Mouse (Mus musculus): Measurements from ENCODE around the gene Bcorl1. TPM values are rescaled to one million over a fixed set of nuclear protein-coding genes. Genes with fewer than 3 reads are reported as not detected.

Bcorl1 gene
- total RNA-seq (2021): 10 to 100 TPM in 1 of 2 experiments, 1 to 10 TPM in 1; 9.6 to 13.6 TPM

- intact Hi-C loops (cut with DNase I): loop anchor here (2.0 kb wide), 1 partner anchor 54 kb away; no protein-coding TSS in a partner anchor
- DNase-seq: peak; percentile 36 to 46
Measured at GRCm38 (mm10) chrX:48341141-48341540, at the start of gene Bcorl1. Gene Bcorl1, plus strand, starts transcription at chrX:48341358.

GRCm38 (mm10) chrX:48291413-48291812 lies 49.7 kb upstream of the Bcorl1 start:
- DNase-seq: no peak
- intact Hi-C loops (cut with DNase I): no loop called here

DNA sequence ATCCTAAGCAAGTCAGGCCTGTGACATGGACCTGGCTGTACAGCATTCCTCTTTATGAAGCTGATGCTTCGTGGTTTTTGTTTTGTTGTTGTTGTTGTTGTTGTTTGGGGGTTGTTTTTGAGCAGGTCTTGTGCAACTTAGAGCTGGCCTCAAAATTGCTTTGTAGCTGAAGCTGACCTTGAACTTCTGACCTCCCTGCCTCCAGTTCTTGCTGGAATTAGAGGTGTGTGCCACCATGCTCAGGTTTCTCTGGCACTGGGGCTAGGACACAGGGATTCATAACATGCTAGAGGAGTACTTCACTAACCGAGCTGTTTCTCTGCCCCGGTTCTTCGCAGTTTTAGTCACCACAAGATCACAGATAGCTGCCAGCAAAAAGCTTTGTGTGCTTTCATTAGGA lies 35.8 kb upstream of the Bcorl1 start:
- intact Hi-C loops (cut with DNase I): no loop called here
- no peak for DNase-seq

GRCm38 (mm10) chrX:48310706-48311517 lies 30.2 kb upstream of the Bcorl1 start:
- intact Hi-C loops (cut with DNase I): no loop called here
- peak in 1 of 2 experiments; percentile 5 for DNase-seq

- DNase-seq: no peak
- intact Hi-C loops (cut with DNase I): no loop called here
Measured at GRCm38 (mm10) chrX:48311727-48312126, 29.4 kb upstream of the Bcorl1 start.

DNA sequence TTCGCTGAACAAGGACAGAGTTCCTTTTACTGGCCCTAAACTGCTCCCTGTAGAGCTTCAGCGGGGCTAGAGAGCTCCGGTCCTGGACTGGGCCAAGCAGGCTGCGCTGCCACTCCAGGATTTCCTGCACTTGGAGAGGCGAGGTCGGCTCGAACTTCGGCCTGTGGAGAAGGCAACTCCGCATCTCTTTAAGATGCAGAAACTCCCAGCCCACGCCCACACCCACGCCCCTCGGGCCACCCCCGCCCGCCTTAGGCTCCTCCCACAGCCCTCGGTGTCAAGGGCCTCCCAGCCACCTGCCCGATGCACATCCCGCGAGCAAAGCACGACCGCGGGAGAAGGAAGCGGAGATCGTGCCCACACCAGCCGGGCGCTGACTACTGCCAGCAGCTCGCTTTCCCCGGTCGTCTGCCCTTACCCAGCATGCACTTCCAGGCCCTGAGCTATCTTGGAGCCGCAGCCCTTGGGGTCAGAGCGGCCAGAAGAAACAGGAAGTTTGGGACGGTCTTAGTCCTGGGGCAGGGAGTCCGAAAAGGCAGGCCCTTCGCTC lies 26.6 kb upstream of the Bcorl1 start:
- intact Hi-C loops (cut with DNase I): no loop called here
- DNase-seq: peak; percentile 85

GRCm38 (mm10) chrX:48317444-48317843 lies 23.7 kb upstream of the Bcorl1 start:
- intact Hi-C loops (cut with DNase I): no loop called here
- no peak for DNase-seq

GRCm38 (mm10) chrX:48318194-48318593 lies 23.0 kb upstream of the Bcorl1 start:
- peak; percentile 5 to 6 for DNase-seq
- intact Hi-C loops (cut with DNase I): no loop called here

GRCm38 (mm10) chrX:48340441-48341049 lies 613 bp upstream of the Bcorl1 start:
- peak; percentile 17 to 18 for DNase-seq
- intact Hi-C loops (cut with DNase I): loop anchor here (2.0 kb wide), 1 partner anchor 54 kb away; no protein-coding TSS in a partner anchor

DNA sequence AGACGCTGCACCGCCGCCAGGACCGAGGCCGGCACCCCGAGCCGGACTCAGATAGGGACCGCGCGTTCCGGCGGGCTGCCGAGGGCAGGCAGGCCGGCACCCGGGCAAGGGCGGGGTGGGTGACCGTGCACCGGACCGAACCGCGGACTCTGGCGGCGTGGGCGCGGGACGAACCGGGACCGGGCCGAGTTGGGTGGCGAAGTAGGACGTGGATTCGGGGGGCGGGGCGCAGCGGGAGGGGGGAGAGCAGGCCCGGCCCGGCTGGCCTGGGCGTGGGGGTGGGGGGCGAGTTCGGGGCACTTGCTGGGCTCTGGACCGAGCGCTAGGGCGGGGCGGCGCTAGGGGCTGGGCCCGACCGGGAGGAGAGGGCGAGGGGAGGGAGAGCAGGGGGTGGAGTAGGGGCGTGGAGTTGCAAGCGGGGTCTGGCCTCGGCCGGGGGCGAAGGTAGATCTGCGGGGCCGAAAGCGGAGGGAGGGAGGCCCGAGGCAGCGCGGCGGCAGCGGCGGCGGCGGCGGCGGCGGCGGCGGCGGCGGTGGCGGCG lies 533 bp downstream of the Bcorl1 start:
- intact Hi-C loops (cut with DNase I): loop anchor here (2.0 kb wide), 1 partner anchor 55 kb away; no protein-coding TSS in a partner anchor
- DNase-seq: peak; percentile 55 to 64

GRCm38 (mm10) chrX:48342731-48343130 lies 1.6 kb downstream of the Bcorl1 start:
- intact Hi-C loops (cut with DNase I): no loop called here
- peak in 1 of 2 experiments; percentile 6 for DNase-seq

- intact Hi-C loops (cut with DNase I): no loop called here
- DNase-seq: peak; percentile 87 to 88
Measured at GRCm38 (mm10) chrX:48343461-48343952, 2.3 kb downstream of the Bcorl1 start.

DNA sequence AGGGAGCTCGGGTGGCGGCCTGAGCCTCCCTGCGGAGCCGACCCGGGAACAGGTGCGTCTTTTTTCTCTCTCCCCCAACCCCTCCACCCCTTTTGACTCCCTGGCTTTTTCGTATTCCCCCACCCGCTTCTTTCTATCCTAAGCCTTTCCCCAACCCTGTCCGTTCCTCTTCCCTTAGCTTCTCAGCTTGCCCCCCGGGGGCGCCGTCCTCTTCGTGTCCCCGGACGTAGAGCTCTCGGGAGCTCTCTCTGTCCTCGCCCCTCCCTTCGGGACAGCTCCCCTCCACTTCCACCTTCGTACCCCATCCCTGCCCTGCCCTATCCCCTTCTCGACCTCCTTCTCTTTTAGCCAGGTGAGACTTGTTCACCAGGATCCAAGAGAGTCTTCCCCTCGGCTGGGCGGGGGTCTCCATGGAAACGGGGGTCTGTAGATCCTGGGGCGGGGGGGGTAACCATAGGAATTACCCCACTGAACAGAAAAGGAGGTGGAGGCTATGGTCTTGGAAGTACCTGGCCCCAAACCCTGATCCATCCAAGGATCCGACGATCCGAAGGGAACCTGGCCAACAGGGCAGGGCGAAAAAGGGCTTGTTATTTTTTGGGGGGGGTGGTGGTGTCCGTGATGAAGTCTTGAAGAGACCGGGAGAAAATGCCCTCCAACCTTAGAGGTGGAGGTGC lies 2.9 kb downstream of the Bcorl1 start:
- DNase-seq: no peak
- intact Hi-C loops (cut with DNase I): no loop called here

- DNase-seq: peak; percentile 14 to 20
- intact Hi-C loops (cut with DNase I): no loop called here
Measured at GRCm38 (mm10) chrX:48344643-48345384, 3.7 kb downstream of the Bcorl1 start.

GRCm38 (mm10) chrX:48345385-48345932 lies 4.3 kb downstream of the Bcorl1 start:
- peak; percentile 19 to 30 for DNase-seq
- intact Hi-C loops (cut with DNase I): no loop called here

DNA sequence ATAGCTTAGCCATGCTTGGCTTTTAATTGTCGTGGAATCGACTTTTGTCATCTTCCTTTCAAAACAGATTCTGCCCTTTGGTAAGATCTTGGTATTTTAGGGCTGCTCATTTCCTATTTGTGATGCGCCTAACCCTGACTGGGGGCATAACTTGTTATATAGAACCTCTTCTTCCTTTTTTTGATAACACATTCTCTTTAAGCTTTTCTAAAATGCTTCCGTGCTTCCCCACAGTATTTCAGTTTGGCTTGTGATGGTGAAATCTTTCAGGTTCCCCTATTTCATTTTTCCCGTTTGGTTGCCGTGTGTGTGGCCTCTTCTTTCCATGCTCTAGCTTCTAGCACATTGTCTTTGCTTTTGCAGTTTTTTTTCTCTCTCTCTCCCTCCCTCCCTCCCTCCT lies 14.2 kb downstream of the Bcorl1 start:
- intact Hi-C loops (cut with DNase I): no loop called here
- DNase-seq: no peak

- no peak for DNase-seq
- intact Hi-C loops (cut with DNase I): no loop called here
Measured at GRCm38 (mm10) chrX:48365836-48366577, 24.8 kb downstream of the Bcorl1 start.

GRCm38 (mm10) chrX:48367841-48368240 lies 26.7 kb downstream of the Bcorl1 start:
- DNase-seq: no peak
- intact Hi-C loops (cut with DNase I): no loop called here

GRCm38 (mm10) chrX:48383643-48384042 lies 42.5 kb downstream of the Bcorl1 start:
- intact Hi-C loops (cut with DNase I): loop anchor here (1.0 to 2.0 kb wide), 2 partner anchors 105 to 399 kb away; no protein-coding TSS in a partner anchor
- peak; percentile 39 to 66 for DNase-seq

Measured in heart, postnatal 10 days (tissue).